Mouse (Mus musculus) limb, embryonic 13.5 days (tissue): ENCODE data around the gene Serpine1. TPM values are rescaled to one million over a fixed set of nuclear protein-coding genes. Genes with fewer than 3 reads are reported as not detected.

ENCODE experiments used
- ATAC-seq: fragments of 200-750 bp; cut with Nextera tagmentation; 2 replicates; pipeline ENCODE4 v1.8.0; 2017; ENCODE audit warnings: low read depth, moderate number of reproducible peaks, moderate TSS enrichment; ENCODE audit not compliant: low FRiP score
- H3K27ac ChIP-seq: fragments of 300-500 bp; sonication (generic); 2 replicates; pipeline ENCODE4 v1.5.1; 2015; ENCODE audit warnings: inconsistent platforms, mild to moderate bottlenecking, moderate library complexity
- H3K27me3 ChIP-seq: fragments of 300-500 bp; sonication (generic); 2 replicates; pipeline ENCODE4 v1.6.1; 2015; ENCODE audit warnings: mild to moderate bottlenecking, inconsistent platforms
- H3K36me3 ChIP-seq: fragments of 300-500 bp; sonication (generic); 2 replicates; pipeline ENCODE4 v1.6.1; 2015; ENCODE audit warnings: inconsistent platforms, mild to moderate bottlenecking, moderate library complexity
- H3K4me1 ChIP-seq: fragments of 300-500 bp; sonication (generic); 2 replicates; pipeline ENCODE4 v1.6.1; 2015; ENCODE audit warnings: inconsistent platforms
- H3K4me2 ChIP-seq: fragments of 300-500 bp; sonication (generic); replicated peaks from 2 replicates; pipeline ENCODE4 v1.6.1; 2015; ENCODE audit warnings: inconsistent platforms, mild to moderate bottlenecking, moderate library complexity
- H3K4me3 ChIP-seq: fragments of 300-500 bp; sonication (generic); 2 replicates; pipeline ENCODE4 v1.5.1; 2015; ENCODE audit warnings: moderate library complexity, mild to moderate bottlenecking, inconsistent platforms
- H3K9ac ChIP-seq: fragments of 300-500 bp; sonication (generic); 2 replicates; pipeline ENCODE4 v1.6.1; 2015; ENCODE audit warnings: mild to moderate bottlenecking, inconsistent platforms
- H3K9me3 ChIP-seq: fragments of 300-500 bp; sonication (generic); 2 replicates; pipeline ENCODE4 v1.6.1; 2016; ENCODE audit warnings: inconsistent platforms
- WGBS: fragments of 180-500 bp; shearing (Covaris S2); methylation state at CpG from one replicate; pipeline ENCODE4 v1.1.7; 2015; 5-methylcytosine and 5-hydroxymethylcytosine counted together
- polyA plus RNA-seq: library from polyadenylated mRNA; unstranded; fragments of >200 nt; fragmentation: Nextera tagmentation; extraction: Ambion mirVana; gene quantifications from 2 replicates; pipeline ENCODE4 v1.2.1, GENCODE M21; 2015

Serpine1 gene
- polyA plus RNA-seq, 1 experiment from 2014 or later, result 0.83 TPM

- H3K36me3 ChIP-seq, result no peaks in the 10 kb centered on the region
- peaks cover 32% of the 10 kb centered on the region for H3K4me1 ChIP-seq
- peak; percentile 58 for ATAC-seq
- peaks cover 96% of the 10 kb centered on the region for H3K27me3 ChIP-seq
- WGBS, result under 1% methylated on average over 52 of the region's 52 CpGs
- H3K9me3 ChIP-seq, result no peaks in the 10 kb centered on the region
- no peak overlapping the region for H3K9ac ChIP-seq
- H3K4me2 ChIP-seq, result peak overlapping the region; percentile 63
- no peak overlapping the region for H3K27ac ChIP-seq
- peak overlapping the region; percentile 51 for H3K4me3 ChIP-seq
Measured at GRCm38 (mm10) chr5:137029643-137030415, 42.2 kb downstream of the Serpine1 start.

GRCm38 (mm10) chr5:137029273-137029585 is 42.8 kb downstream of the Serpine1 start:
- Histone ChIP-seq H3K4me1 (peaks cover 32% of the 10 kb centered on the region), H3K9ac (no peak overlapping the region), H3K4me3 (peak overlapping the region; percentile 34; the same call in 1 of the 2 replicates), H3K36me3 (no peaks in the 10 kb centered on the region), H3K27ac (no peak overlapping the region), H3K27me3 (peaks cover 99% of the 10 kb centered on the region), H3K9me3 (no peaks in the 10 kb centered on the region), H3K4me2 (peak overlapping the region; percentile 63)
- ATAC-seq, result no peak
- WGBS, result 3% methylated on average over 8 of the region's 8 CpGs

- H3K9ac ChIP-seq, result no peak overlapping the region
- H3K36me3 ChIP-seq, result no peaks in the 10 kb centered on the region
- H3K9me3 ChIP-seq, result no peaks in the 10 kb centered on the region
- peaks cover 32% of the 10 kb centered on the region for H3K4me1 ChIP-seq
- WGBS, result 4% methylated on average over 25 of the region's 29 CpGs
- no peak for ATAC-seq
- H3K4me2 ChIP-seq, result no peak overlapping the region
- no peak overlapping the region for H3K27ac ChIP-seq
- H3K4me3 ChIP-seq, result no peak overlapping the region
- peaks cover 99% of the 10 kb centered on the region for H3K27me3 ChIP-seq
Measured at GRCm38 (mm10) chr5:137028561-137029272, 43.4 kb downstream of the Serpine1 start.

- no peaks in the 10 kb centered on the region for H3K36me3 ChIP-seq
- H3K9ac ChIP-seq, result no peak within 1 kb of the TSS
- H3K4me1 ChIP-seq, result peaks cover 12% of the 10 kb centered on the region
- H3K4me2 ChIP-seq, result 0 out of 2 replicates have a peak within 1 kb of the TSS, but pooled peaks have one; percentile 5
- H3K9me3 ChIP-seq, result no peaks in the 10 kb centered on the region
- no peak for ATAC-seq
- 16% methylated on average over 4 of the region's 4 CpGs for WGBS
- H3K27ac ChIP-seq, result no peak within 1 kb of the TSS
- no peak within 1 kb of the TSS for H3K4me3 ChIP-seq
- H3K27me3 ChIP-seq, result peaks cover 78% of the 10 kb centered on the region
Measured at GRCm38 (mm10) chr5:137026092-137026491, 46.0 kb downstream of the Serpine1 start, which contains the start of gene Vgf. Gene Vgf (plus strand): TSS chr5:137026392.

- Histone ChIP-seq H3K27ac (no peak overlapping the region), H3K9me3 (no peaks in the 10 kb centered on the region), H3K4me3 (no peak overlapping the region), H3K9ac (no peak overlapping the region), H3K27me3 (peaks cover 69% of the 10 kb centered on the region), H3K36me3 (no peaks in the 10 kb centered on the region), H3K4me2 (0 out of 2 replicates have a peak overlapping the region, but pooled peaks have one; percentile 5), H3K4me1 (peaks cover 9% of the 10 kb centered on the region)
- WGBS, result under 1% methylated on average over 23 of the region's 23 CpGs
- no peak for ATAC-seq
Measured at GRCm38 (mm10) chr5:137025132-137025531, 46.9 kb downstream of the Serpine1 start.

- Histone ChIP-seq H3K4me3 (no peak overlapping the region), H3K4me1 (peaks cover 3% of the 10 kb centered on the region), H3K36me3 (no peaks in the 10 kb centered on the region), H3K27ac (no peak overlapping the region), H3K27me3 (peaks cover 61% of the 10 kb centered on the region), H3K9ac (no peak overlapping the region), H3K4me2 (no peak overlapping the region), H3K9me3 (no peaks in the 10 kb centered on the region)
- WGBS, result 57% methylated on average over 3 of the region's 3 CpGs
- no peak for ATAC-seq
Measured at GRCm38 (mm10) chr5:137024318-137024717, 47.8 kb downstream of the Serpine1 start.

GRCm38 (mm10) chr5:137015913-137016312 is 56.2 kb downstream of the Serpine1 start:
- Histone ChIP-seq H3K27me3 (no peaks in the 10 kb centered on the region), H3K9me3 (no peaks in the 10 kb centered on the region), H3K9ac (no peak overlapping the region), H3K36me3 (no peaks in the 10 kb centered on the region), H3K4me1 (no peaks in the 10 kb centered on the region), H3K4me2 (no peak overlapping the region), H3K27ac (no peak overlapping the region), H3K4me3 (no peak overlapping the region)
- ATAC-seq, result no peak
- 89% methylated on average over 3 of the region's 3 CpGs for WGBS

- WGBS, result 81% methylated on average over 15 of the region's 15 CpGs
- Histone ChIP-seq H3K27me3 (no peaks in the 10 kb centered on the region), H3K4me3 (no peak overlapping the region), H3K9me3 (no peaks in the 10 kb centered on the region), H3K9ac (no peak overlapping the region), H3K4me2 (no peak overlapping the region), H3K4me1 (no peaks in the 10 kb centered on the region), H3K27ac (no peak overlapping the region), H3K36me3 (no peaks in the 10 kb centered on the region)
- ATAC-seq, result no peak
Measured at GRCm38 (mm10) chr5:137012401-137012950, 59.6 kb downstream of the Serpine1 start.

Other genes with a start within 250 kb of the Serpine1 start
- gene Col26a1, start 189.1 kb downstream of the Serpine1 start, polyA plus RNA-seq, result 136 and 141 TPM in 2 replicates
- gene Ift22, start 164.1 kb downstream of the Serpine1 start, polyA plus RNA-seq, result 60.4 and 65.8 TPM in 2 replicates
- 263 and 274 TPM in 2 replicates for gene Fis1, start 119.0 kb downstream of the Serpine1 start, polyA plus RNA-seq
- 0.10 and 0.20 TPM in 2 replicates for gene Cldn15, start 105.7 kb downstream of the Serpine1 start, polyA plus RNA-seq
- 63.1 and 65.1 TPM in 2 replicates for gene Plod3, start 85.2 kb downstream of the Serpine1 start, polyA plus RNA-seq
- 111 and 120 TPM in 2 replicates for gene Znhit1, start 84.2 kb downstream of the Serpine1 start, polyA plus RNA-seq
- gene Vgf, start 45.9 kb downstream of the Serpine1 start, polyA plus RNA-seq, result 0.08 and 0.11 TPM in 2 replicates
- gene Ap1s1, start 26.1 kb downstream of the Serpine1 start, polyA plus RNA-seq, result 156 and 159 TPM in 2 replicates
- 6.9 and 7.5 TPM in 2 replicates for gene Trim56, start 43.9 kb upstream of the Serpine1 start, polyA plus RNA-seq
- not detected in 2 replicates for gene Muc3, start 77.1 kb upstream of the Serpine1 start, polyA plus RNA-seq
- gene Muc3a, start 140.1 kb upstream of the Serpine1 start, polyA plus RNA-seq, result 0.10 TPM in 1 of 2 replicates, not detected in the other
- gene Ache, start 215.3 kb upstream of the Serpine1 start, polyA plus RNA-seq, result 17.2 and 18.3 TPM in 2 replicates
- 8.4 and 9.6 TPM in 2 replicates for gene Ufsp1, start 222.4 kb upstream of the Serpine1 start, polyA plus RNA-seq
- 141 and 149 TPM in 2 replicates for gene Srrt, start 235.4 kb upstream of the Serpine1 start, polyA plus RNA-seq
- gene Trip6, start 242.1 kb upstream of the Serpine1 start, polyA plus RNA-seq, result 104 and 107 TPM in 2 replicates